Mouse (Mus musculus) kidney, adult 2 months (tissue): ENCODE data around the gene Elavl2. TPM values are rescaled to one million over a fixed set of nuclear protein-coding genes. Genes with fewer than 3 reads are reported as not detected.

Source experiments
- DNase-seq: peaks from one replicate; pipeline ENCODE4 v3.0.0; 2021
- H3K27ac ChIP-seq: fragments of 200-500 bp; 2 replicates; pipeline ENCODE4 v1.5.1; 2012; ENCODE audit warnings: low read depth, low read length, control low read depth, inconsistent platforms; ENCODE audit not compliant: insufficient read depth
- H3K27me3 ChIP-seq: fragments of 200-500 bp; replicated peaks from 2 replicates; pipeline ENCODE4 v1.6.1; 2012; ENCODE audit warnings: mild to moderate bottlenecking, moderate library complexity, low read length, inconsistent platforms; ENCODE audit not compliant: control insufficient read depth, insufficient read depth
- H3K36me3 ChIP-seq: fragments of 200-500 bp; 2 replicates; pipeline ENCODE4 v1.6.1; 2012; ENCODE audit warnings: mild to moderate bottlenecking, moderate library complexity, low read length, inconsistent platforms; ENCODE audit not compliant: control insufficient read depth, insufficient read depth
- H3K4me1 ChIP-seq: fragments of 200-500 bp; 2 replicates; pipeline ENCODE4 v1.6.1; 2011; ENCODE audit warnings: low read length; ENCODE audit not compliant: control insufficient read depth, insufficient read depth
- H3K4me3 ChIP-seq: fragments of 200-500 bp; 2 replicates; pipeline ENCODE4 v1.5.1; 2011; ENCODE audit warnings: mild to moderate bottlenecking, low read depth, low read length, control low read depth; ENCODE audit not compliant: insufficient read depth
- CTCF ChIP-seq: fragments of 200-500 bp; conservative IDR thresholded peaks from 2 replicates; pipeline ENCODE4 v1.5.1; 2011; ENCODE audit warnings: low read depth, mild to moderate bottlenecking, control low read depth, low read length, moderate library complexity, mixed read lengths; ENCODE audit not compliant: insufficient read depth, insufficient read length
- POLR2A ChIP-seq: fragments of 200-500 bp; IDR thresholded peaks from one replicate; pipeline ENCODE4 v1.6.1; 2011; ENCODE audit warnings: low read depth, low read length, control low read depth
- WGBS: fragments of 180-500 bp; shearing (Covaris S2); methylation state at CpG from one replicate; pipeline ENCODE4 v1.1.7; 2018; 5-methylcytosine and 5-hydroxymethylcytosine counted together
- polyA plus RNA-seq: library from polyadenylated mRNA; depleted of rRNA; stranded (reverse); fragments of >200 nt; gene quantifications from 2 replicates; pipeline ENCODE4 v1.2.3, GENCODE M21; 2012

Gene Elavl2
- polyA plus RNA-seq, 1 experiment, result 0.34 TPM

- Histone ChIP-seq H3K4me1 (no peaks in the 10 kb centered on the region), H3K27me3 (no peaks in the 10 kb centered on the region), H3K4me3 (no peak overlapping the region), H3K27ac (no peak overlapping the region), H3K36me3 (no peaks in the 10 kb centered on the region)
- WGBS, result 90% methylated on average over 1 of the region's 1 CpGs
- DNase-seq, result no peak
- TF ChIP-seq CTCF (no peak), POLR2A (no peak)
Measured at GRCm38 (mm10) chr4:91310801-91311200, 89.8 kb downstream of the Elavl2 start.

GRCm38 (mm10) chr4:91297706-91298105, 102.9 kb downstream of the Elavl2 start:
- H3K36me3 ChIP-seq, result no peaks in the 10 kb centered on the region
- no peaks in the 10 kb centered on the region for H3K27me3 ChIP-seq
- DNase-seq, result no peak
- H3K4me1 ChIP-seq, result no peaks in the 10 kb centered on the region
- H3K27ac ChIP-seq, result no peak overlapping the region
- no peak for TF ChIP-seq POLR2A
- TF ChIP-seq CTCF, result no peak
- H3K4me3 ChIP-seq, result no peak overlapping the region

- no peak for DNase-seq
- WGBS, result 63% methylated on average over 4 of the region's 4 CpGs
- no peak for TF ChIP-seq CTCF
- TF ChIP-seq POLR2A, result no peak
- no peak overlapping the region for H3K4me3 ChIP-seq
- no peaks in the 10 kb centered on the region for H3K36me3 ChIP-seq
- no peaks in the 10 kb centered on the region for H3K27me3 ChIP-seq
- no peak overlapping the region for H3K27ac ChIP-seq
- H3K4me1 ChIP-seq, result no peaks in the 10 kb centered on the region
Measured at GRCm38 (mm10) chr4:91295317-91295716, 105.3 kb downstream of the Elavl2 start.

DNA sequence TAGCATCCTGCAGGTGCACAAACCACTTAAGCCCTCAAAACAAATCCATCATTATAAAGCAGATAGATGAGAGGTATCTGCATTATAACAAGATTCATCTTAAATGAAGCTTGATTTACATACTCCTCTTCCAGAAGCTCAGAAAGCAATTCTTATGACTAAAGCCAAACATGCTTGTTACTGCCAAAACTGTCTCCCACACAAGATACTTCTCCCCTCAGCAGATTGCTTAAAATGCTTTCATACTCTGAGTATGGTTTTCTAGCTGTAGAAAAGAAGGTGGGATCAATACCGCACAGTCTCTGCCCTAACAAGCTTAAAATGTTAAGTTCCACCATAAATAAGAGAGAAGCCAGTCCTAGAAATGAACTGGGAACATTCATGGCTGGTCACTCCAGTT, 109.1 kb downstream of the Elavl2 start:
- TF ChIP-seq POLR2A (no peak), CTCF (no peak)
- WGBS, result 87% methylated on average over 1 of the region's 1 CpGs

GRCm38 (mm10) chr4:91290373-91290772, 110.2 kb downstream of the Elavl2 start:
- TF ChIP-seq CTCF, result no peak
- TF ChIP-seq POLR2A, result no peak
- Histone ChIP-seq H3K27ac (no peak overlapping the region), H3K36me3 (no peaks in the 10 kb centered on the region), H3K27me3 (no peaks in the 10 kb centered on the region), H3K4me1 (no peaks in the 10 kb centered on the region), H3K4me3 (no peak overlapping the region)
- DNase-seq, result no peak
- 40% methylated on average over 1 of the region's 1 CpGs for WGBS

More for the DNA sequence above, 109.1 kb downstream of the Elavl2 start:
- no peak overlapping the region for H3K27ac ChIP-seq
- no peak for DNase-seq
- no peaks in the 10 kb centered on the region for H3K36me3 ChIP-seq
- no peaks in the 10 kb centered on the region for H3K4me1 ChIP-seq
- H3K4me3 ChIP-seq, result no peak overlapping the region
- H3K27me3 ChIP-seq, result no peaks in the 10 kb centered on the region

GRCm38 (mm10) chr4:91289151-91289550, 111.4 kb downstream of the Elavl2 start:
- no peak for DNase-seq
- WGBS, result 35% methylated on average over 1 of the region's 1 CpGs
- Histone ChIP-seq H3K27ac (no peak overlapping the region), H3K36me3 (no peaks in the 10 kb centered on the region), H3K4me3 (no peak overlapping the region), H3K4me1 (no peaks in the 10 kb centered on the region), H3K27me3 (no peaks in the 10 kb centered on the region)
- TF ChIP-seq CTCF, result no peak

GRCm38 (mm10) chr4:91268390-91268789, 132.2 kb downstream of the Elavl2 start:
- TF ChIP-seq CTCF, result no peak
- TF ChIP-seq POLR2A, result no peak
- Histone ChIP-seq H3K27me3 (no peaks in the 10 kb centered on the region; the same call in 1 of the 2 replicates), H3K27ac (no peak overlapping the region), H3K36me3 (no peaks in the 10 kb centered on the region), H3K4me1 (no peaks in the 10 kb centered on the region), H3K4me3 (no peak overlapping the region)
- no peak for DNase-seq
- WGBS, result 83% methylated on average over 1 of the region's 1 CpGs
